Mouse (Mus musculus) intestine, postnatal 0 days (tissue): ENCODE measurements around the gene Fars2. TPM values are rescaled to one million over a fixed set of nuclear protein-coding genes. Genes with fewer than 3 reads are reported as not detected.

ENCODE experiments used
- ATAC-seq: fragments of 200-750 bp; cut with Nextera tagmentation; 2 replicates; pipeline ENCODE4 v1.8.0; 2017; ENCODE audit warnings: mild to moderate bottlenecking, moderate TSS enrichment, moderate library complexity
- H3K27ac ChIP-seq: fragments of 300-500 bp; sonication (generic); 2 replicates; pipeline ENCODE4 v1.5.1; 2014; ENCODE audit warnings: mild to moderate bottlenecking, low read depth, low read length, moderate library complexity
- H3K27me3 ChIP-seq: fragments of 300-500 bp; sonication (generic); replicated peaks from 2 replicates; pipeline ENCODE4 v1.6.1; 2014; ENCODE audit warnings: low read length, mixed read lengths; ENCODE audit not compliant: control insufficient read depth, insufficient read depth
- H3K36me3 ChIP-seq: fragments of 300-500 bp; sonication (generic); 2 replicates; pipeline ENCODE4 v1.6.1; 2014; ENCODE audit warnings: mild to moderate bottlenecking, moderate library complexity; ENCODE audit not compliant: control insufficient read depth, insufficient read depth
- H3K4me1 ChIP-seq: fragments of 300-500 bp; sonication (generic); replicated peaks from 2 replicates; pipeline ENCODE4 v1.6.1; 2014; ENCODE audit warnings: antibody characterized with exemption, low read length, mixed read lengths; ENCODE audit not compliant: control insufficient read depth, insufficient read depth
- H3K4me2 ChIP-seq: fragments of 300-500 bp; sonication (generic); replicated peaks from 2 replicates; pipeline ENCODE4 v1.6.1; 2014; ENCODE audit warnings: low read depth, mild to moderate bottlenecking, moderate library complexity
- H3K4me3 ChIP-seq: fragments of 300-500 bp; sonication (generic); 2 replicates; pipeline ENCODE4 v1.5.1; 2014; ENCODE audit warnings: low read depth, low read length
- H3K9ac ChIP-seq: fragments of 300-500 bp; sonication (generic); 2 replicates; pipeline ENCODE4 v1.6.1; 2014; ENCODE audit warnings: mild to moderate bottlenecking, low read depth, low read length
- H3K9me3 ChIP-seq: fragments of 300-500 bp; sonication (generic); 2 replicates; pipeline ENCODE4 v1.6.1; 2016; ENCODE audit warnings: mixed run types; ENCODE audit not compliant: control insufficient read depth
- CTCF ChIP-seq: sonication (generic); IDR thresholded peaks from 2 replicates; pipeline ENCODE4 v1.5.1; 2016; ENCODE audit warnings: low read depth, mild to moderate bottlenecking, control low read depth, antibody characterized with exemption, moderate library complexity
- WGBS: fragments of 180-500 bp; shearing (Covaris S2); extraction: QIAGEN DNeasy Blood & Tissue Kit; methylation state at CpG from one replicate; pipeline ENCODE4 v1.1.7; 2014; 5-methylcytosine and 5-hydroxymethylcytosine counted together
- polyA plus RNA-seq: library from polyadenylated mRNA; unstranded; fragments of >200 nt; fragmentation: Nextera tagmentation; extraction: Ambion mirVana; gene quantifications from 2 replicates; pipeline ENCODE4 v1.2.1, GENCODE M21; 2015

Gene Fars2
- polyA plus RNA-seq, 1 experiment from 2014 or later = 29.8 TPM

DNA sequence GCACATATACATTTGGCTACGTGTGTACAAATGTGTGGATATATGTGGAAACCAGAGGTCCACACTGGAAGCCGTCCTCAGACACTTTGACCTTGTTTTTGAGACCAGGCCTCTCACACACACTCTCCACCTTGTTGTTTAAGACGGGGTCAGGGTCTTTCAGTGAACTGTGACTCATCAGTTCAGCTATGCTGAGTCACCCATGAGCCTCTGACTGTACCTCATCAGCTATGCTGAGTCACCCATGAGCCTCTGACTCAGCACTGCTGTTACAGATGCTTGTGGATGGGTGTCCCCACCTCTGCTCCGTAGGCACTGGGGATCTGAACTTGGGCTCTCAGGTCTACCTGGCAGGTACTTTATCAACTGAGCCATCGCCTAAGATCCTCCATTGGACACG lies 85.8 kb downstream of the Fars2 start:
- WGBS = 83% methylated on average over 6 of the region's 6 CpGs
- Histone ChIP-seq H3K4me1 (no peaks in the 10 kb centered on the region), H3K4me2 (no peak overlapping the region), H3K4me3 (no peak overlapping the region), H3K9ac (no peak overlapping the region), H3K36me3 (no peaks in the 10 kb centered on the region; the same call in 1 of the 2 replicates), H3K27ac (no peak overlapping the region), H3K9me3 (no peaks in the 10 kb centered on the region), H3K27me3 (no peaks in the 10 kb centered on the region)
- no peak for TF ChIP-seq CTCF
- ATAC-seq = no peak; the same call in 1 of the 2 replicates

DNA sequence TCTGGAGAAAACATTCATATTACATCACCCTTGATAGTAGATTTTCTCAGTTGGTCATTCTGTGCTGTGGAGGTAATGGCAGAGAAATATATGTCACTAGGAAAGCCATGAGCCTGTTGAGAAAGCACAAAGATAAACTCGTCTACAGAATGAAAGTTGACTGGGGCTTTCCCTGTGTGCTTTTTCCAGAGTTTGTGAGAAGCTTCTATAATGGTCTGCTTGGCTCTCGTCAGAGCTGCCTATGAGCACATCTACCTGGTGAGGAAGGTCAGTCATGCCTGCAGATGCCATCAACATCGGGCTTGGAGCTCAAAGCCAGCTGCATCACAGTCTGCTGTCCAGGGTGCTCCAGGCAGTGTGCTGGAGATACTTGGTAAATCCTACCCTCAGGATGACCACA lies 87.1 kb downstream of the Fars2 start:
- Histone ChIP-seq H3K4me1 (no peaks in the 10 kb centered on the region), H3K4me2 (no peak overlapping the region), H3K9me3 (no peaks in the 10 kb centered on the region), H3K36me3 (no peaks in the 10 kb centered on the region; the same call in 1 of the 2 replicates), H3K27me3 (no peaks in the 10 kb centered on the region), H3K4me3 (no peak overlapping the region), H3K27ac (no peak overlapping the region), H3K9ac (no peak overlapping the region)
- WGBS = 87% methylated on average over 3 of the region's 3 CpGs
- no peak for ATAC-seq
- no peak for TF ChIP-seq CTCF

DNA sequence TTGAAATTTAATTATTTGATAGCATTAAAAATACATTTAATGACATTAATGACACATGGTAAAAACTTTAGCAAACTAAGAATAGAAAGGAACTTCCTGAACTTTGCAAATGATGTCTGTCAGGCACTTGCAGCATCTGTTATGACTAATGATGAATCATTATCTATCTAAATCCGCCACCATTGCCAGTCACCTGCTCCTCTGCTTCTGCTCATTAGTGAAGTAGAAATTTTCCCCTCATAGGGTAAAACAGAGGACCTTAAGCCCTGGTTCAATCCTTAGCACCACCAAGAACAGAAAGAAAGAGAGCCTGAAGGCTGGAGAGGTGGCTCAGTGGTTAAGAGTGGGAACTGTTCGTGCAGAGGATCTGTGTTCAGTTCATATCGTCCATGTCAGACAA lies 93.8 kb downstream of the Fars2 start:
- Histone ChIP-seq H3K4me1 (no peaks in the 10 kb centered on the region), H3K9me3 (no peaks in the 10 kb centered on the region), H3K36me3 (no peaks in the 10 kb centered on the region), H3K9ac (no peak overlapping the region), H3K27ac (no peak overlapping the region), H3K27me3 (no peaks in the 10 kb centered on the region), H3K4me3 (no peak overlapping the region), H3K4me2 (no peak overlapping the region)
- 89% methylated on average over 3 of the region's 3 CpGs for WGBS
- ATAC-seq = no peak
- no peak for TF ChIP-seq CTCF

DNA sequence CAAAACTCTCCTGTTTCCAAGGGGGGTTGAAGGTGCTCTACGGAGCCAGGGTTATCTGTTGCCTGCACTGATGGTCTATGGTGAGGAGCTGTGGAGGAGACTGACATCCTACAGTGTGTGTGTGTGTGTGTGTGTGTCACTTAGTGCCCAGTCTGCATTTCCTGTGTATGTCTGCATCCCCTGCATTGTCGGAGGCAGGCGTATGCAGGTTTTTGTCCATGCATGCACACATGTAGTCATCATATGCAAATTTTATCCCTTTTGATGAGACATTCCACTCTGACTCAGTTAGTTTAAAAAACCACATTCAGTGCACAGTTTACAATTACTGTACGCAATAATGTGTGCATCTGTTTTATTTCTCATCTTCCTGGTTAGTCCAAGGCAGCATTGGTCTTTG lies 96.8 kb downstream of the Fars2 start:
- Histone ChIP-seq H3K27ac (no peak overlapping the region), H3K9ac (no peak overlapping the region), H3K9me3 (no peaks in the 10 kb centered on the region), H3K27me3 (no peaks in the 10 kb centered on the region), H3K4me1 (no peaks in the 10 kb centered on the region), H3K4me3 (no peak overlapping the region), H3K36me3 (no peaks in the 10 kb centered on the region), H3K4me2 (no peak overlapping the region)
- TF ChIP-seq CTCF = no peak
- no peak for ATAC-seq
- 85% methylated on average over 4 of the region's 4 CpGs for WGBS

DNA sequence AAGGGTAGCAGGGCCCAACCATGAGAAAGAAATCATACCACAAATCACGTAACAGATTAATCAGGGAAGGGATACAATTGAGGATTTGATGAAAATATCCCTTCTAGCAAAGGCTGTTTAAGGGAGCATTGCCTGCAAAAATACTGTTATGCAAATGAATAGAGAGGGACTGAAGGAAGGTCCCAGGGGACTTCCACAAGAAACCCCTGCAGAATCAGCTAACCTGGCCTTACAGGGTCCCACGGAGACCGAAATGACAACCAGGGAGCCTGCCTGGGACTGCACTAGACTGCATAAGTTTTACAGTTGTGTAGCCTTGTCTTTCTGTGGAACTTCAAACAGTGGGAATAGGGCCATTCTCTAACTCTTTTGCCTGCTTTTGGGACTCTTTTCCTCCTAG lies 98.8 kb downstream of the Fars2 start:
- no peak for TF ChIP-seq CTCF
- Histone ChIP-seq H3K36me3 (no peaks in the 10 kb centered on the region), H3K4me1 (no peaks in the 10 kb centered on the region), H3K27me3 (no peaks in the 10 kb centered on the region), H3K4me3 (no peak overlapping the region), H3K27ac (no peak overlapping the region), H3K9ac (no peak overlapping the region), H3K9me3 (no peaks in the 10 kb centered on the region), H3K4me2 (no peak overlapping the region)
- no peak for ATAC-seq
- 91% methylated on average over 3 of the region's 3 CpGs for WGBS

DNA sequence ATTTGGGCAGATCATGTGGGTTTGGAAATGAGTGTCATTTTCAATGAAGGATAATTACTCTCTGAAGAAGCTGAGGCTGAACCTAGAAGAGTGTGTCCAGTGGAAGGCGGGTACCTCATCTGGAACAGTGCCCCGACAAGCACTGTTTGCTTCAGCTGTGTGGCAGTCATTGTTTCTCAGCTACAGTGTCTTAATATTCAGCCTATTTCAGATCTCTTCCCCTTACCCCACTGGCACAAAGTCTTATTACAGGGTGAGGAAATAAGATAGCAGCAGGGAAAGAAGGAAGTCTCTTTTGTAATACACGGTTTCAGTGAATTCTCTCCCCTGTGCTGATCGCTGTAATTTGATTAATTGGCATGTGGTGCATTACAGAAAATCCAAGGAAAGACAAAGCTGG lies 101.1 kb downstream of the Fars2 start:
- Histone ChIP-seq H3K9ac (no peak overlapping the region), H3K4me2 (no peak overlapping the region), H3K27me3 (no peaks in the 10 kb centered on the region), H3K4me3 (no peak overlapping the region), H3K9me3 (no peaks in the 10 kb centered on the region), H3K4me1 (no peaks in the 10 kb centered on the region), H3K36me3 (no peaks in the 10 kb centered on the region), H3K27ac (no peak overlapping the region)
- WGBS = 82% methylated on average over 4 of the region's 4 CpGs
- TF ChIP-seq CTCF = no peak
- ATAC-seq = no peak

DNA sequence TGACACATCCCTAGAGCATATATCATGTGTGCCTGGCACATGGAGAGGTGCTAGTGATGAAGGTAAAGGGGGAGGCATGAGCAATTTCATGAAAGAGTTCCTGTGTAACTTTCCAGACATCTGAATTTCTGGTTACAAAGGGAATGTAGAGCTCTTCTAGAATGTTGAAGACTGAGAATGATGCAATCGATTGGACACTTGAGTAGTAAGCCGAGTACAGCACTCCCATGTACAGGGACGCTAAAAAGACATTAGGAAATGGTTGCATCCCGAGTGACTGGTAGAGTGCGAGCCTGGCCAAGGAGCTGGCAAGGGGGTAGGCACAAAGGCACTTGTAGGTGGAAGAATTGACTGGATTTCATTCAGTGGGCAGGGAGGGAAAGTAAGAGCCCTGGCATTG lies 102.3 kb downstream of the Fars2 start:
- Histone ChIP-seq H3K9ac (no peak overlapping the region), H3K9me3 (no peaks in the 10 kb centered on the region), H3K27ac (no peak overlapping the region), H3K4me2 (no peak overlapping the region), H3K27me3 (no peaks in the 10 kb centered on the region), H3K4me3 (no peak overlapping the region), H3K36me3 (no peaks in the 10 kb centered on the region), H3K4me1 (no peaks in the 10 kb centered on the region)
- no peak for TF ChIP-seq CTCF
- 94% methylated on average over 5 of the region's 5 CpGs for WGBS
- no peak for ATAC-seq
